Mouse (Mus musculus): ENCODE results near the gene St6galnac6.

DNA sequence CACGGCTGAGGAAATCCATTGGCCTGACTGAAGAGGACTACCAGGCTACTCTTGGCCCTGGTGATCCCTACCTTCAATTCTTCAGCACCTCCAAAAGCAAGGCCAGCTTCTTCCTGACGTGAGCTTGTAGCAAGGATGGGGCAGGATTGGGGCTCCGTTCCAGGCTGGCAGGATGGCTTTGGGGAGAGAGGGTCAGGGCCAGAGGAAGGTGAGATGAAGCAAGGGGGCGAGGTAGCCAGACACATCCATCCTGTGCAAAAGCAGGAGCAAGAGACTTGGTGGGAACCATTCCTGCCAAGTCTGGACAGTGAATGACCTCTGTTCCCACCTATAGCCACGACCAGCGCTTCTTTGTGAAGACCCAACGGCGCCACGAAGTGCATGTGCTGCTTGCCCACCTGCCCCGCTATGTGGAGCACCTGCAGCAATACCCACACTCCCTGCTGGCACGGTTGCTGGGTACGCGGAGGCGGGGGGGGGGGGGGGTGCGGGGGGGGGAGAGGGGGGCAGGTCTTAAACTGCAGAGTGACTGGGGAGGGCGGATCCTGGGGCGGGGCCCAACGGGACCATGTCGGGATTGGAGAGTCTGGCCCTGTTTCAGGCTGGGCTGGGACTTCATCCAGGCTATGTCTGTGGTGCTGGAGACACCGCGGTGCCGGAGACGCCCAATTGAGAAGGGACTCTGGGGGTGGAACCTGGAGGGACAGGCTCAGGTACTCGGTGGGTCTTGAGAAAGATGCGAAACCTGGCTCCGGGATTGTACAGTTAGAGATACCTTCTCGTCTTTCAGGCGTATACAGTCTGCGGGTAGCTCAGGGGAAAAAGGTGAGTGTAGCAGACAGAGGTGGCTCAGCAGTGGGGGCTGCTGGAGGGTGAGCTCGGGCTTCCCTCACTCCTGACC is 21.1 kb upstream of the St6galnac6 start:
- no peak for TF ChIP-seq CTCF (IDR thresholded peaks at IDR 0.05; ENCODE audit: insufficient read depth, low read depth, low read length)
- TF ChIP-seq POLR2A (IDR thresholded peaks at IDR 0.05; ENCODE audit: insufficient read depth, low read depth, low read length), result no peak
